Mouse (Mus musculus): Measurements from ENCODE around the gene Pnn.
A peak's percentile ranks its signal among the peaks of the same experiment; 100 is the strongest.
"Not testable (repeated sequence)": the region's sequence is repeated elsewhere in the genome, so short reads cannot be mapped to it uniquely, and the experiment has no call there.

Pnn gene

GRCm38 (mm10) chr12:59066448-59067077 is at the start of gene Pnn:
TSS of gene Pnn (plus strand) at chr12:59066884.
- DNase-seq = peak; percentile 96 to 98

GRCm38 (mm10) chr12:59017970-59018369 is 48.7 kb upstream of the Pnn start:
- no peak for DNase-seq

DNA sequence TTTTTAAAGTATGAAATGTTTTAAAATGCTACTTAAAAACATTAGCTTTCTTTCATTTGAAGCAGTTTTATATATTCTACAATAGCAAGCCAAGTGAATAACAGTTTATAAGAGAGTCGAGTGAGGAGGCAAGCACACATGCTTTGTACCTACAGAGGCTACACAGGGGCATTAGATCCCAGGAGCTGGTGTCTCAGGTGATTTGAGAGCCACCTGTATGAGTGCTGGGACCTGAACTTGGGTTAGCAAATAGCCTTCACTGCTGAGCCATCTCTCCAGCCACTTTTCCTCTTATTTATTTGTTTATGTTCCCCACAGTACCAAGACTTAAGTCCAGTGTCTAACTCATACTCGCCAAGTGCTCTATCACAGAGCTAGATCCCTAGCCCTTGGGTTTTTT is 46.8 kb upstream of the Pnn start:
- DNase-seq = no peak

GRCm38 (mm10) chr12:59021306-59021705 is 45.4 kb upstream of the Pnn start:
- DNase-seq = no peak

GRCm38 (mm10) chr12:59032101-59032500 is 34.6 kb upstream of the Pnn start:
- DNase-seq = no peak

- no peak for DNase-seq
Measured at GRCm38 (mm10) chr12:59039162-59039970, 27.3 kb upstream of the Pnn start.

GRCm38 (mm10) chr12:59039971-59040844 is 26.5 kb upstream of the Pnn start:
- DNase-seq = peak in 1 of 2 experiments; percentile 22

DNA sequence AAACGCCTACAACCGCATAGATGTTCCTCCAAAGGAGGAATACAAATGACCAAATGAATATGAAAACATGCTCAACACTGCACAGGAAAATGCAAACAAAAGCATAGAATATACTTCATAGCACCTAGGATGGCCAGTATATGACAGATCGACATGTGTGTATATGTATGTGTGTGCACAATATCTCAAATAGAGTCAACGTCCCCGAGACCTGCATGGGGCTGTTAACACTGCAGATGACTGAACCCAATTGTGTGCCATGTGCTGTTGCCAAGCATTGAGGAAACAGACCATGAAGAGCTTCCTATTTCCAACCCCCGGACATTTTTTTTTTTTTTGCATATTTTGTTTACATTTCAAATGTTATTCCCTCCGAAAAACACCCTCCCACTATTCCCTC is 25.8 kb upstream of the Pnn start:
- DNase-seq = no peak

- no peak for DNase-seq
Measured at GRCm38 (mm10) chr12:59052470-59052869, 14.2 kb upstream of the Pnn start.

GRCm38 (mm10) chr12:59053166-59053565 is 13.5 kb upstream of the Pnn start:
- DNase-seq = no peak

GRCm38 (mm10) chr12:59053976-59054375 is 12.7 kb upstream of the Pnn start:
- DNase-seq = no peak

DNA sequence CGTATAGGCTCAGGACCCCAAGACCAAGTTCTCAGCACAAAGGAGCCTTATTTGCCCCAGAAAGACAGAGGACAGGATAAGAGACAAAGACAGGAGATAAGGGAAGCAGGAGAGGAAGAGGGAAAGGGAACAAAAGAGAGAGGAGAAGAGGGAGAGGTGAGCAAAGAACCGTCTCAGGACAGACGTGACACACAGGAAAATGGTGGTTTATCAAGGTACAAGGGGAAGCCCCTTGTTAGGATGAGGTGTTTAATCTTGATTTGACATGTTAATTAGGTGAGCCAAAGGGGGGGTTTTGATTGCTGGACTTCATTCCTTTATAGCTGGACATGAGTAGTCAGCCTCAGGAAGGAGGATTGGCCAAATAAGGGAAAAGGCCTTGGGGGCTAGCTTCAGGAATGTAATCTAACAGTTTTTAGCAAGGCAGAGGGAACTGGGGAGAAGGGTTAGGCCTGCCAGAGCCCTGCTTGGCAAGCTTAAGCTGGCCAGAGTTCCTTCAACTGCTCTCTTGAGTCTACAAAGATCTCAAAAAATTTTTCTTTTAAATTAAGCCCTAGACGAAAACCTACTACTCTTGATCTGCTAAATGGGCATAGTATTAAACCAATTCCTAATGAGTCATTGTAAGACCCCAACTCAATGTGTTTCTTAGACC is 11.4 kb upstream of the Pnn start:
- DNase-seq = no peak

- DNase-seq = no peak
Measured at GRCm38 (mm10) chr12:59056222-59056621, 10.5 kb upstream of the Pnn start.

DNA sequence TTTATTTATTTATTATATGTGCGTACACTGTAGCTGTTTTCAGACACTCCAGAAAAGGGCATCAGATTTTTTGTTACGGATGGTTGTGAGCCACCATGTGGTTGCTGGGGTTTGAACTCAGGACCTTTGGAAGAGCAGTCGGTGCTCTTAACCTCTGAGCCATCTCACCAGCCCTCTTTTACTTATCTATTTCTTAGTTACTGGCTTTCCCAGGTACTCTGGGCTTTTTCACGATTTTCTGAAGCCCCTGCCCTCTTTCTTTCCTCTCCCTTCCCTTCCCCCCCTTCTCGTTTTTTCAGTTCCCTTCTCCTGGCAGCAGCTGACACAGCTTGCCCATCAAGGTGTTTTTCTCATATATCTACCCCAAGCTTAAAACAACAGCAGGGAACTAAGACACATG is 8.4 kb upstream of the Pnn start:
- not testable (repeated sequence) for DNase-seq

DNA sequence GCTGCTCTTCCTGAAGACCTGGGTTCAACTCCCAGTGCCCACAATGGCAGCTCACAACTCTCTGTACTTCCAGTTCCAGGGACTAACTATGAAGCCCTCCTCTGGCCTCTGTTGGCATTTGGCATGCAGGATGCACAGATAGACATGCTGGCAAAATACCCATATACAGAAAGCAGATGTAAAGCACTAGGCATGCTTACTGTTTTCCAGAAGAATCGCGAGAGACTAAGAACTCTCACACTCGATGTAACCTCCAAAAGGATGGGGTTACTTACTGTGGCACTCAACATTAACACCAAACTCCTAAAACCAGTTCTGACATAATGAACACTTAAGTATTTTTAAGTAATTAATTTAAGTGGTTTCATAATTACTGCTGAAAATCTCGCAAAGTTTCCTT is 6.4 kb upstream of the Pnn start:
- no peak for DNase-seq

DNA sequence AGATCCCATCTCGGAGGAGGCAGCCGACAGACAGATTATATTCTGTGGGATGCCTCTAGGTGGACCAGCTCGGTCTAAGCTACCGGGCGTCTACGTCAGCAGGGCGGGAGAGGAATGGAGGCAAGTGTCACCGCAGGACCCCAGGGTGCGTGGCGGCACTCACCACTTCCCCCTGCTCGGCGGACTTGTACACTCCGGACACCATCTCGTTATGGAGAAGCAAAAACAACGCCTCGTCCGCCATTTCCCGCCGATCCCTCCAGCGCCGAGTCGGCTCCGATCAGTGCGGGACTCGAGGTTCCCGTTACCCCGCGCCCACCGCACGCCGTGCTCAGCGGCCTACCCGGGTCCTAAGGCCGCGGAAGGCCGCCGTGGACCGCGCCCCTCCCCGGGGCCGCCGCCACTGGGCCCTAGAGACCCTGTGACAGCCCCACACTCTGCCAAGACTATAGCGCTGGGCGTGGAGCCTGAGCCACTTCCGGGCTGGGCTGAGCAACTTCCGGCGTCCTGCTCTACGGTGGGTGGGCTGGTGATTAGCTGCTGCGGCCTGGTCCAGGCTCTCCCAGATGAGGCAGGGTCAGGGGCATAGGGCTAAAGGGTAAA is 5.6 kb upstream of the Pnn start, which contains the start of gene Trappc6b:
Trappc6b (minus strand) TSS at position 480 of the 603 bp plus-strand sequence.
- DNase-seq = peak; percentile 87 to 88

DNA sequence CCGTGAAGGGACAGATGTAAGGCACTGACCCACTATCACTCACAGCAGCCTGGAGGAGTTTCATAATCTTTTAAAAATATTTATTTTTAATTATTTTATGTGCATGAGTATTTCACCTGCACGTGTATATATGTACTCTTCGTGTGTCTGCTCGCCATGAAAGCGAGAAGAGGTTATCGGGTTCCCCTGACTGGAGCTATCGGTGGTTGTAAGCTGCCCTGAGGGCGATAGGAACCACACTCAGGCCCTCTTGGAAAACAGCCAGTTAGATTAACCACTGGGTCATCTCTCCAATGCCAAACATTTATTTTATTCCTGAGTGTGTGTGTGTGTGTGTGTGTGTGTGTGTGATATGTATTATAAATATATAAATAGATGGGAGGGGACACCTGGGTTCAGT is 1.8 kb upstream of the Pnn start:
- no peak for DNase-seq

DNA sequence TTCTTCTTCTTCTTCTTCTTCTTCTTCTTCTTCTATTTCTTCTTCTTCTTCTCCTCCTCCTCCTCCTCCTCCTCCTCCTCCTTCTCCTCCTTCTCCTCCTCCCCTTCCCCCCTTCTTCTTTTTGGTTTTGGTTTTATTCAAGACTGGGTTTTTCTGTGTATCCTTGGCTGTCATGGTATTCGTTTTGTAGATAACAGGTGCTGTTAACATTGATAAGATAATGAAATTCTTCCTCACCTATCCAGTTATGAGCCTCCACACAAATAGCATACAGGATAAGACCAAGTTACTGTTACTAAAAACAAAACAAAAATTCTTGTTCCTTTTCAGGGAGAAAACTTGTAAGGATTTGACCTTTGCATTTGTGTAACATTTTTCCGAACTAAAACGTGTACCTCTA is 908 bp upstream of the Pnn start:
- no peak for DNase-seq

DNA sequence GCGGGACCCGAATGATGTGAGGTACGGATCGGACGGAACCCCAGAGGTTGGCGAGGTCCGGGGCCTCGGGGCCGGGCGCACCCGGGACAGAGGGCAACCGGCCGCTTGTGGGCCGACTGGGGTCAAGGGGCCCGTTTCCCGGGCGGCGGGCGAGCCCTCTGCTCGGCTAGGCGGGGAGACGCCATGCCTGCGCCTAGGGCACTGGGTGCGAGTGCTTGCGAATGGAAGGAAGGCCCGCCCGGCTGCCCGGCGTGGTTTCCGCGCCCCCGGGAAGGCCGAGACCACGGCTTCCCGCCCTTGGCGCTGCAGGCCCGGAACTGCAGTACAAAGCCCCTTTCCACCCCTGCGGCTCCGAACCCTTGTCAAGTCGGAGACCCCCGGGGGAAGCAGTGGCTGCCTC is 411 bp downstream of the Pnn start:
- DNase-seq = peak in 1 of 2 experiments; percentile 58

GRCm38 (mm10) chr12:59068791-59069190 is 2.1 kb downstream of the Pnn start:
- no peak for DNase-seq

GRCm38 (mm10) chr12:59072286-59072685 is 5.6 kb downstream of the Pnn start:
- DNase-seq = no peak

DNA sequence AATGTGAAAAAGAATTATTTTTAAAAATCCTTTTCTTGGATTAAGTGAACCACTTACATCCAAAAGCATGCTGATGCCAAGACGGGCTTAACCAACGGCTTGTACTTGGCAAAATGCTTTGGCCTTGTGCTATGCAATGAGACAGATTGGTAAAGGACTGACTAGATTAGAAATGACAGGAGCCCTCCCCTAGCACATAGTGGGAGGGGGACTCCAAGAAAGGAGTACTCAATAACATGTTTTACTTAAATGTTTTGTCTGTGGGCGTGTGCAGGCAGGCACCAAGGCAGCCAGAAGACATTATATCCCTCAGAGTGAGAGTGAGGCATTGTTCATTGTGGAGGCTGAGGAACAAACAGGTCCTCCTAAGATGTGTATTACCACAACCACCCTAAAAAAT is 7.4 kb downstream of the Pnn start:
- DNase-seq = no peak

Data from cerebellum, postnatal 14 days (tissue).